Mouse (Mus musculus) c-Kit-positive CD71-positive TER-119-negative erythroid progenitor cells, embryonic 14.5 days (primary cell): ENCODE measurements around the gene Eif2ak3.

Experiments used
- DNase-seq: peaks from one replicate; pipeline ENCODE4 v3.0.0-alpha.2; 2013; ENCODE audit warnings: low read depth

The Eif2ak3 gene

GRCm38 (mm10) chr6:70903689-70904088, 59.4 kb downstream of the Eif2ak3 start:
- peak; percentile 47 for DNase-seq

DNA sequence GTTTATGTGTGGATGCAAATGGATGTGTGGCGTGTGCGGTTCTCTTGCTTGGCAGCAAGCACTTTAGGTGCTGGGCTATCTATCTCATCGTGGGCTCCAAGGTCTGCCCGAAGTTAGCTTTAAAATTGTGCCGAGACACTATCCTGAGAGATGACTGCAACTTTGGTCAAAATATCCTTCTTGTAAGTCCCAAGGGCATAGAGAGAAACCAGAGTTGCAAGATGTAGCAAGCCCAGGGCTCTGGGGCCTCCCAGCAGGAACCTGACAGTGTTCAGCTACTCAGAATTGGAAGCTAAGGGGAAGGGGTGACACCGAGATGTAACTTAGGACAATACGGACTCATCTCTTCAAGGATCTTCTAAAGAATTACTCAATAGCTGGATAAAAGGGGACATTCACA, 65.3 kb downstream of the Eif2ak3 start:
- no peak for DNase-seq

DNA sequence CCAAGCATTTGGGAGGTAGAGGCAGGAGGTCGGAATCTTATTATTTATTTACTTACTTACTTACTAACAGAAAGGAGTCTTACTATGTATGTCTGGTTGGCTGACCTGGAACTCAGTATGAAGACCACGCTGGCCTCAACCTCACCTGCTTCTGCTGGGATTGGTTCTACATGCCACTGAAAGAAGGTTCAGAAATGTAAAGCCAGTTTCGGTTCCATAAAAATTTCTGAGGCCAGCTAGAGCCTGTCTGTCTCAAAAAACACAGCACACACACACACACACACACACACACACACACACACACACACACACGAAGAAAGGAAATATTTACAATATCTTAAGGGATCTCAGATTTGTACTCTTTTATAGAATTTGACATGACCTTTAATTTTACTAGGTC, 66.0 kb downstream of the Eif2ak3 start:
- DNase-seq: no peak

- no peak for DNase-seq
These were observed 67.5 kb downstream of the Eif2ak3 start for GRCm38 (mm10) chr6:70911668-70912395.

GRCm38 (mm10) chr6:70912396-70912765, 68.1 kb downstream of the Eif2ak3 start:
- no peak for DNase-seq

DNA sequence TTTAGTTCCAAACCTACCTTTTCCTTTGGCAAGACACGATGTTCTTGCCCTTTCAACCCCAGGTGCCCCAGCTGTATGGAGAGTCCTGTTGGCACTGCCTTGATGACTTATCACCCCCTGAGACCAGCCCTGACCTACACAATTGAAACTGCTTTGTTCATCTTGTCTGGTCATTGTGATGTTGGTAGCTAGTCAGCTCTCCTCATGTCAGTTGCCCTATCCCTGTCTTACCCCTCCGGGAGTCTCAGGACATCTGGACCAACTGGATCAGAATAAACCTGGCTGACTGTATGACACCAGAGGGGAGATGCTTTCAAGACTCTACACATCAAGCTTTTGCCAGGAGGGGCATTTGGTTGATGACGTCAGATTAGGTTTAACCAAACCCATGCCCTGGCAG, 74.5 kb downstream of the Eif2ak3 start, which contains the start of gene Tex37:
Tex37 (minus strand) TSS at position 101 of the 400 bp plus-strand sequence.
- no peak for DNase-seq

GRCm38 (mm10) chr6:70921274-70922074, 77.2 kb downstream of the Eif2ak3 start:
- peak; percentile 27 for DNase-seq

DNA sequence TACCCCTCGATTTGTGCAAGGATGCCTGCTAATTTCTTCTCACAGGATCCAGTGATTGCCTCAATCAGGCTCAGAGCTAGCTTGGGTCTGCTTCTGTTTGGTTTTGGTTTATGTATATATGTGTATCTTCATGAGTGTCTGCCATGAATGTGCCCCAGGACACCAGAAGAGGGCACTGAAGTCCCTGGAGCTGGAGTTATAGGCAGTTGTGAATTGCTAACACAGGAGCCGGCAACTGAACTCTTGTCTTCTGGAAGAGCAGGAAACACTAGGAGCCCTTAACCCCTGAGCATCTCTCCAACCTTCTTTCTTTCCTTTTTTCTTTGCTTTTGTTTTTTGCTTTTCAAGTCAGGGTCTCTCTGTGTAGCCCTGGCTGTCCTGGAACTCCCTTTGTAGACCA, 87.5 kb downstream of the Eif2ak3 start:
- DNase-seq: no peak

GRCm38 (mm10) chr6:70953274-70953673, 109.0 kb downstream of the Eif2ak3 start:
- no peak for DNase-seq

DNA sequence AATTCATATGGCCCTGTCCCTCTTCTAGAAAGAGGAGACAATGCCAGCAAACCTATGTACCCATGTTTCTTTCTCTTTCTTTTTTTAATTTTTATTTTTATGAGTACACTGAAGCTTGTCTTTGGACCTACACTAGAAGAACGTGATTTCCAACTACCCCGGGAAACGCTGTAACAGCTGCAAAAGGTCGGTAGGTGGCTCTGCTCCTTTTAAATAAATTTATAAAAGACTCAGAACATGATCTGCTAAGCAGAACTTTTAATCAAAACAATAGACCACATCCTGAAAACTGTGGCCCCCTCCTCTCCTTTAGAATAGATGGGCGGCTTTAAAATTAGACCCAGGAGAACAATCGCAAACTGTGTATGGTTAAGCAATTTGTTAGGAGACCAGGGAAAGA, 109.7 kb downstream of the Eif2ak3 start:
- DNase-seq: no peak
